Mouse (Mus musculus) hindbrain, embryonic 16.5 days (tissue): ENCODE results near the gene Nr6a1. TPM values are rescaled to one million over a fixed set of nuclear protein-coding genes. Genes with fewer than 3 reads are reported as not detected.

Source experiments
- ATAC-seq: fragments of 200-750 bp; cut with Nextera tagmentation; 2 replicates; pipeline ENCODE4 v1.8.0; 2017; ENCODE audit warnings: moderate TSS enrichment, moderate library complexity
- H3K27ac ChIP-seq: fragments of 300-500 bp; sonication (generic); 2 replicates; pipeline ENCODE4 v1.5.1; 2014; ENCODE audit warnings: low read depth, mild to moderate bottlenecking, control low read depth, low read length, moderate library complexity
- H3K27me3 ChIP-seq: fragments of 300-500 bp; sonication (generic); replicated peaks from 2 replicates; pipeline ENCODE4 v1.6.1; 2014; ENCODE audit warnings: low read length; ENCODE audit not compliant: control insufficient read depth, insufficient read depth
- H3K36me3 ChIP-seq: fragments of 300-500 bp; sonication (generic); 2 replicates; pipeline ENCODE4 v1.6.1; 2014; ENCODE audit warnings: mild to moderate bottlenecking, low read length, moderate library complexity, mixed read lengths; ENCODE audit not compliant: control insufficient read depth, insufficient read depth
- H3K4me1 ChIP-seq: fragments of 300-500 bp; sonication (generic); 2 replicates; pipeline ENCODE4 v1.6.1; 2014; ENCODE audit warnings: low read depth, low read length; ENCODE audit not compliant: control insufficient read depth, insufficient read depth
- H3K4me2 ChIP-seq: fragments of 300-500 bp; sonication (generic); 2 replicates; pipeline ENCODE4 v1.6.1; 2014; ENCODE audit warnings: mild to moderate bottlenecking, low read length, control low read depth, moderate library complexity
- H3K4me3 ChIP-seq: fragments of 300-500 bp; sonication (generic); 2 replicates; pipeline ENCODE4 v1.5.1; 2014; ENCODE audit warnings: mild to moderate bottlenecking, low read length, control low read depth, moderate library complexity
- H3K9ac ChIP-seq: fragments of 300-500 bp; sonication (generic); 2 replicates; pipeline ENCODE4 v1.6.1; 2014; ENCODE audit warnings: low read depth, mild to moderate bottlenecking, control low read depth, low read length, moderate library complexity
- H3K9me3 ChIP-seq: fragments of 300-500 bp; sonication (generic); 2 replicates; pipeline ENCODE4 v1.6.1; 2014; ENCODE audit warnings: mild to moderate bottlenecking, low read length, moderate library complexity; ENCODE audit not compliant: control insufficient read depth
- WGBS: fragments of 180-500 bp; shearing (Covaris S2); extraction: QIAGEN DNeasy Blood & Tissue Kit; methylation state at CpG from one replicate; pipeline ENCODE4 v1.1.7; 2014; 5-methylcytosine and 5-hydroxymethylcytosine counted together
- polyA plus RNA-seq: library from polyadenylated mRNA; unstranded; fragments of >200 nt; fragmentation: Nextera tagmentation; extraction: Ambion mirVana; gene quantifications from 2 replicates; pipeline ENCODE4 v1.2.1, GENCODE M21; 2015

Nr6a1 gene
- 1.8 and 2.4 TPM in 2 replicates for polyA plus RNA-seq

GRCm38 (mm10) chr2:38927115-38927979 lies at the start of gene Nr6a1:
TSS of gene Nr6a1 (minus strand) at chr2:38927688.
- Histone ChIP-seq H3K9ac (no peak within 1 kb of the TSS; the same call in 1 of the 2 replicates), H3K36me3 (no peaks in the 10 kb centered on the region), H3K27ac (no peak within 1 kb of the TSS), H3K4me3 (peak within 1 kb of the TSS; percentile 60), H3K4me2 (peak within 1 kb of the TSS; percentile 96), H3K9me3 (no peaks in the 10 kb centered on the region), H3K27me3 (peaks cover 5% of the 10 kb centered on the region), H3K4me1 (peaks cover 24% of the 10 kb centered on the region)
- peak; percentile 8 for ATAC-seq
- WGBS: 11% methylated on average over 19 of the region's 19 CpGs

DNA sequence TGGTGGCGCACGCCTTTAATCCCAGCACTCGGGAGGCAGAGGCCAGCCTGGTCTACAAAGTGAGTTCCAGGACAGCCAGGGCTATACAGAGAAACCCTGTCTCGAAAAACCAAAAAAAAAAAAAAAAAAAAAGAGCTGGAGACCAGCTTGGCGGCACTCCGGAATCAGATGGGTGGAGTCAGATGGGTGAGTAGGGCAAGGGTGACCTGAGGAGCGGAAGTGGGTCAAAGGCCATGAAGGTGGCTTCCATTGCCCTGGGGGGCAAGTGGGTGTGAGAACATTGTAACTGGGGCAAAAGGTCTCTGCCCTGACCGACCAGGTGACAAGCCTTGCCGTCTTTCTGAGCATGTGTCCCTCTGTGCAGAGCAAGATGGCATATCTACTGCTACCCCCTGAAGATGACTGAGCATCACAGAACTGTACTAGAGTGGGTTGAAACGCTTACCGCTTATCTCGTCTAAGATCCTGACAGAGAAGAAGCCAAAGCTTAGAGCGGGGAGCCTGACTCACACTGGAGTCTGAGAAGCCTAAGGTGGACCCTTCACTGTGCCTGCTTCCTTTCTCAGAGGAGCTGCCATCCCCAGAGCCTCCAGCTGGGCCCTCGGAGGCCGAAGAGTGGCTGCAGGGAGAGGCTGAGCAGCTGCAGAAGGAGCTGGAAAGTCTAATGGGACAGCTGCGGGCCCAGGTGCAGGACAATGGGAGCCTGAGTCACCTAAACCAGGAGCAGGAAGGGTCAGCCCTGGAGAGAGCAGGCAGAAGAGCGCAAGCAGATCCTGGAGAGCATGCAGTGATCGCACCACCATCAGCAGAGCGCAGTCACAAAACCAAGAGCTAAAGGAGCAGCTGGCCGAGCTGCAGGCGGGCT lies 48.7 kb upstream of the Nr6a1 start:
- no peak overlapping the region for H3K27ac ChIP-seq
- no peak overlapping the region for H3K4me3 ChIP-seq
- no peaks in the 10 kb centered on the region for H3K36me3 ChIP-seq
- 81% methylated on average over 21 of the region's 21 CpGs for WGBS
- no peak for ATAC-seq
- no peaks in the 10 kb centered on the region for H3K9me3 ChIP-seq
- no peak overlapping the region for H3K4me2 ChIP-seq
- H3K4me1 ChIP-seq: no peaks in the 10 kb centered on the region
- no peaks in the 10 kb centered on the region for H3K27me3 ChIP-seq
- H3K9ac ChIP-seq: no peak overlapping the region

DNA sequence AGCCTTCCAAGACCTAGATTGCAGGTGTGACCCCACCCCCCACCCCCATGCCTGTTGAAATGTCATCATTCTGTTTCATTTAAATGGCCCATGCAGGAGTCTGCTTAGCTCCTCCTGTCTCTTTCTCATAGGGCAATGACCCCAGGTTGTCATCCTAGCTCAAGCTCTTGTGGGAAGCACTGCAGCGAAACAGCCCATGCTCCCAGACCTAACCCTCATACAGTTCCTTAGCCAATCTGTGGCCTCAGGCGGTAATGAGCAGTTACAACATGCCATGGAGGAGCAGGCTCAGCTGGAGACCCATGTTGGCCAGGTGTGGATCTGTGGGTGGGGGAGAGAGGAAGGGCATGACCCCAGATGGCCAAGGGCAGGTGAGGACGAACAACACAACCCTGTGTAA lies 47.7 kb upstream of the Nr6a1 start:
- Histone ChIP-seq H3K36me3 (no peaks in the 10 kb centered on the region), H3K4me2 (no peak overlapping the region), H3K27me3 (no peaks in the 10 kb centered on the region), H3K4me1 (no peaks in the 10 kb centered on the region), H3K4me3 (no peak overlapping the region), H3K9ac (no peak overlapping the region), H3K27ac (no peak overlapping the region), H3K9me3 (no peaks in the 10 kb centered on the region)
- ATAC-seq: no peak
- 88% methylated on average over 3 of the region's 3 CpGs for WGBS

- Histone ChIP-seq H3K27me3 (no peaks in the 10 kb centered on the region), H3K27ac (no peak overlapping the region), H3K4me2 (no peak overlapping the region), H3K4me3 (no peak overlapping the region), H3K4me1 (no peaks in the 10 kb centered on the region), H3K9ac (no peak overlapping the region), H3K36me3 (no peaks in the 10 kb centered on the region), H3K9me3 (no peaks in the 10 kb centered on the region)
- WGBS: 28% methylated on average over 2 of the region's 2 CpGs
- no peak for ATAC-seq
Observed at GRCm38 (mm10) chr2:38974171-38974570, 46.7 kb upstream of the Nr6a1 start.

GRCm38 (mm10) chr2:38973701-38974100 lies 46.2 kb upstream of the Nr6a1 start:
- H3K36me3 ChIP-seq: no peaks in the 10 kb centered on the region
- no peak overlapping the region for H3K9ac ChIP-seq
- no peak overlapping the region for H3K4me3 ChIP-seq
- no peak for ATAC-seq
- no peak overlapping the region for H3K4me2 ChIP-seq
- H3K4me1 ChIP-seq: no peaks in the 10 kb centered on the region
- H3K27me3 ChIP-seq: no peaks in the 10 kb centered on the region
- 80% methylated on average over 7 of the region's 7 CpGs for WGBS
- H3K27ac ChIP-seq: no peak overlapping the region
- no peaks in the 10 kb centered on the region for H3K9me3 ChIP-seq

- no peak overlapping the region for H3K4me3 ChIP-seq
- H3K9ac ChIP-seq: no peak overlapping the region
- 34% methylated on average over 2 of the region's 2 CpGs for WGBS
- H3K27ac ChIP-seq: no peak overlapping the region
- no peaks in the 10 kb centered on the region for H3K27me3 ChIP-seq
- H3K4me2 ChIP-seq: no peak overlapping the region
- ATAC-seq: no peak
- H3K4me1 ChIP-seq: no peaks in the 10 kb centered on the region
- H3K36me3 ChIP-seq: no peaks in the 10 kb centered on the region
- no peaks in the 10 kb centered on the region for H3K9me3 ChIP-seq
Observed at GRCm38 (mm10) chr2:38973223-38973622, 45.7 kb upstream of the Nr6a1 start.

GRCm38 (mm10) chr2:38970057-38970456 lies 42.6 kb upstream of the Nr6a1 start:
- no peaks in the 10 kb centered on the region for H3K9me3 ChIP-seq
- no peaks in the 10 kb centered on the region for H3K4me1 ChIP-seq
- H3K4me3 ChIP-seq: no peak overlapping the region
- no peak overlapping the region for H3K27ac ChIP-seq
- ATAC-seq: no peak
- WGBS: 77% methylated on average over 5 of the region's 5 CpGs
- H3K9ac ChIP-seq: no peak overlapping the region
- no peak overlapping the region for H3K4me2 ChIP-seq
- H3K36me3 ChIP-seq: no peaks in the 10 kb centered on the region
- no peaks in the 10 kb centered on the region for H3K27me3 ChIP-seq

GRCm38 (mm10) chr2:38969650-38970049 lies 42.2 kb upstream of the Nr6a1 start:
- ATAC-seq: no peak
- H3K9me3 ChIP-seq: no peaks in the 10 kb centered on the region
- no peak overlapping the region for H3K27ac ChIP-seq
- WGBS: 100% methylated on average over 2 of the region's 2 CpGs
- no peak overlapping the region for H3K9ac ChIP-seq
- H3K4me1 ChIP-seq: no peaks in the 10 kb centered on the region
- no peak overlapping the region for H3K4me3 ChIP-seq
- no peak overlapping the region for H3K4me2 ChIP-seq
- no peaks in the 10 kb centered on the region for H3K36me3 ChIP-seq
- H3K27me3 ChIP-seq: no peaks in the 10 kb centered on the region

GRCm38 (mm10) chr2:38964198-38964597 lies 36.7 kb upstream of the Nr6a1 start:
- Histone ChIP-seq H3K4me3 (no peak overlapping the region), H3K36me3 (no peaks in the 10 kb centered on the region), H3K4me2 (no peak overlapping the region), H3K4me1 (no peaks in the 10 kb centered on the region), H3K9ac (no peak overlapping the region), H3K27ac (no peak overlapping the region), H3K27me3 (no peaks in the 10 kb centered on the region), H3K9me3 (no peaks in the 10 kb centered on the region)
- 44% methylated on average over 4 of the region's 4 CpGs for WGBS
- ATAC-seq: 0 out of 2 replicates have a peak, but pooled peaks have one; percentile 40
